Mouse (Mus musculus): ENCODE measurements around the gene Hbb-bh2. TPM values are rescaled to one million over a fixed set of nuclear protein-coding genes. Genes with fewer than 3 reads are reported as not detected.

Hbb-bh2 gene
- not detected for polyA plus RNA-seq (2015; fragmentation: Illumina TruSeq; extraction: RNeasy Lipid Tissue Mini Kit (QIAGEN cat#74804); ENCODE audit: insufficient read depth, low replicate concordance)

GRCm38 (mm10) chr7:103840268-103840667, at the start of gene Hbb-bh2:
Hbb-bh2 (minus strand) TSS chr7:103840520.

GRCm38 (mm10) chr7:103886152-103886551, 45.8 kb upstream of the Hbb-bh2 start, which contains the start of gene Olfr66:
Olfr66 (minus strand) TSS chr7:103886252.

GRCm38 (mm10) chr7:103853090-103853489, 12.8 kb upstream of the Hbb-bh2 start, which contains the start of gene Hbb-y:
Hbb-y (minus strand) TSS chr7:103853216.

GRCm38 (mm10) chr7:103843034-103843433, 2.7 kb upstream of the Hbb-bh2 start, which contains the start of gene Hbb-bh1:
Hbb-bh1 (minus strand) TSS chr7:103843164.

GRCm38 (mm10) chr7:103827808-103828207, 12.5 kb downstream of the Hbb-bh2 start, which contains the start of gene Hbb-bs:
Hbb-bs (minus strand) TSS chr7:103828096.

GRCm38 (mm10) chr7:103813766-103814165, 26.6 kb downstream of the Hbb-bh2 start, which contains the start of gene Hbb-bt:
Hbb-bt (minus strand) TSS chr7:103813996.

GRCm38 (mm10) chr7:103791721-103792120, 48.6 kb downstream of the Hbb-bh2 start, which contains the start of gene Olfr67:
Olfr67 (minus strand) TSS chr7:103791821.

Other genes starting within 250 kb of the Hbb-bh2 start
- not detected for gene Olfr619, start 239.9 kb downstream of the Hbb-bh2 start, polyA plus RNA-seq (2015; fragmentation: Illumina TruSeq; extraction: RNeasy Lipid Tissue Mini Kit (QIAGEN cat#74804); ENCODE audit: insufficient read depth, low replicate concordance)
- not detected for gene Olfr620, start 228.0 kb downstream of the Hbb-bh2 start, polyA plus RNA-seq (2015; fragmentation: Illumina TruSeq; extraction: RNeasy Lipid Tissue Mini Kit (QIAGEN cat#74804); ENCODE audit: insufficient read depth, low replicate concordance)
- gene Olfr622, start 197.8 kb downstream of the Hbb-bh2 start, polyA plus RNA-seq (2015; fragmentation: Illumina TruSeq; extraction: RNeasy Lipid Tissue Mini Kit (QIAGEN cat#74804); ENCODE audit: insufficient read depth, low replicate concordance), result not detected
- not detected for gene Olfr623, start 176.8 kb downstream of the Hbb-bh2 start, polyA plus RNA-seq (2015; fragmentation: Illumina TruSeq; extraction: RNeasy Lipid Tissue Mini Kit (QIAGEN cat#74804); ENCODE audit: insufficient read depth, low replicate concordance)
- 0.14 TPM for gene Olfr624, start 169.3 kb downstream of the Hbb-bh2 start, polyA plus RNA-seq (2015; fragmentation: Illumina TruSeq; extraction: RNeasy Lipid Tissue Mini Kit (QIAGEN cat#74804); ENCODE audit: insufficient read depth, low replicate concordance)
- gene Olfr625-ps1, start 157.8 kb downstream of the Hbb-bh2 start, polyA plus RNA-seq (2015; fragmentation: Illumina TruSeq; extraction: RNeasy Lipid Tissue Mini Kit (QIAGEN cat#74804); ENCODE audit: insufficient read depth, low replicate concordance), result not detected
- gene Olfr243, start 125.8 kb downstream of the Hbb-bh2 start, polyA plus RNA-seq (2015; fragmentation: Illumina TruSeq; extraction: RNeasy Lipid Tissue Mini Kit (QIAGEN cat#74804); ENCODE audit: insufficient read depth, low replicate concordance), result not detected
- not detected for gene Olfr628, start 110.1 kb downstream of the Hbb-bh2 start, polyA plus RNA-seq (2015; fragmentation: Illumina TruSeq; extraction: RNeasy Lipid Tissue Mini Kit (QIAGEN cat#74804); ENCODE audit: insufficient read depth, low replicate concordance)
- gene Olfr629, start 95.6 kb downstream of the Hbb-bh2 start, polyA plus RNA-seq (2015; fragmentation: Illumina TruSeq; extraction: RNeasy Lipid Tissue Mini Kit (QIAGEN cat#74804); ENCODE audit: insufficient read depth, low replicate concordance), result not detected
- not detected for gene Olfr630, start 83.2 kb downstream of the Hbb-bh2 start, polyA plus RNA-seq (2015; fragmentation: Illumina TruSeq; extraction: RNeasy Lipid Tissue Mini Kit (QIAGEN cat#74804); ENCODE audit: insufficient read depth, low replicate concordance)
- not detected for gene Olfr69, start 68.9 kb downstream of the Hbb-bh2 start, polyA plus RNA-seq (2015; fragmentation: Illumina TruSeq; extraction: RNeasy Lipid Tissue Mini Kit (QIAGEN cat#74804); ENCODE audit: insufficient read depth, low replicate concordance)
- not detected for gene Olfr68, start 60.8 kb downstream of the Hbb-bh2 start, polyA plus RNA-seq (2015; fragmentation: Illumina TruSeq; extraction: RNeasy Lipid Tissue Mini Kit (QIAGEN cat#74804); ENCODE audit: insufficient read depth, low replicate concordance)
- gene Olfr67, start 48.7 kb downstream of the Hbb-bh2 start, polyA plus RNA-seq (2015; fragmentation: Illumina TruSeq; extraction: RNeasy Lipid Tissue Mini Kit (QIAGEN cat#74804); ENCODE audit: insufficient read depth, low replicate concordance), result not detected
- gene Hbb-bt, start 26.5 kb downstream of the Hbb-bh2 start, polyA plus RNA-seq (2015; fragmentation: Illumina TruSeq; extraction: RNeasy Lipid Tissue Mini Kit (QIAGEN cat#74804); ENCODE audit: insufficient read depth, low replicate concordance), result 4,439 TPM
- gene Hbb-bs, start 12.4 kb downstream of the Hbb-bh2 start, polyA plus RNA-seq (2015; fragmentation: Illumina TruSeq; extraction: RNeasy Lipid Tissue Mini Kit (QIAGEN cat#74804); ENCODE audit: insufficient read depth, low replicate concordance), result 24,371 TPM
- gene Hbb-bh1, start 2.6 kb upstream of the Hbb-bh2 start, polyA plus RNA-seq (2015; fragmentation: Illumina TruSeq; extraction: RNeasy Lipid Tissue Mini Kit (QIAGEN cat#74804); ENCODE audit: insufficient read depth, low replicate concordance), result 0.80 TPM
- gene Hbb-y, start 12.7 kb upstream of the Hbb-bh2 start, polyA plus RNA-seq (2015; fragmentation: Illumina TruSeq; extraction: RNeasy Lipid Tissue Mini Kit (QIAGEN cat#74804); ENCODE audit: insufficient read depth, low replicate concordance), result not detected
- gene Olfr66, start 45.7 kb upstream of the Hbb-bh2 start, polyA plus RNA-seq (2015; fragmentation: Illumina TruSeq; extraction: RNeasy Lipid Tissue Mini Kit (QIAGEN cat#74804); ENCODE audit: insufficient read depth, low replicate concordance), result not detected
- gene Olfr64, start 54.0 kb upstream of the Hbb-bh2 start, polyA plus RNA-seq (2015; fragmentation: Illumina TruSeq; extraction: RNeasy Lipid Tissue Mini Kit (QIAGEN cat#74804); ENCODE audit: insufficient read depth, low replicate concordance), result not detected
- gene Olfr65, start 63.0 kb upstream of the Hbb-bh2 start, polyA plus RNA-seq (2015; fragmentation: Illumina TruSeq; extraction: RNeasy Lipid Tissue Mini Kit (QIAGEN cat#74804); ENCODE audit: insufficient read depth, low replicate concordance), result not detected
- not detected for gene Olfr631, start 88.3 kb upstream of the Hbb-bh2 start, polyA plus RNA-seq (2015; fragmentation: Illumina TruSeq; extraction: RNeasy Lipid Tissue Mini Kit (QIAGEN cat#74804); ENCODE audit: insufficient read depth, low replicate concordance)
- not detected for gene Olfr632, start 93.8 kb upstream of the Hbb-bh2 start, polyA plus RNA-seq (2015; fragmentation: Illumina TruSeq; extraction: RNeasy Lipid Tissue Mini Kit (QIAGEN cat#74804); ENCODE audit: insufficient read depth, low replicate concordance)
- gene Olfr633, start 103.9 kb upstream of the Hbb-bh2 start, polyA plus RNA-seq (2015; fragmentation: Illumina TruSeq; extraction: RNeasy Lipid Tissue Mini Kit (QIAGEN cat#74804); ENCODE audit: insufficient read depth, low replicate concordance), result not detected
- gene Olfr635, start 130.6 kb upstream of the Hbb-bh2 start, polyA plus RNA-seq (2015; fragmentation: Illumina TruSeq; extraction: RNeasy Lipid Tissue Mini Kit (QIAGEN cat#74804); ENCODE audit: insufficient read depth, low replicate concordance), result not detected
- not detected for gene Olfr638, start 158.2 kb upstream of the Hbb-bh2 start, polyA plus RNA-seq (2015; fragmentation: Illumina TruSeq; extraction: RNeasy Lipid Tissue Mini Kit (QIAGEN cat#74804); ENCODE audit: insufficient read depth, low replicate concordance)
- gene Olfr639, start 176.8 kb upstream of the Hbb-bh2 start, polyA plus RNA-seq (2015; fragmentation: Illumina TruSeq; extraction: RNeasy Lipid Tissue Mini Kit (QIAGEN cat#74804); ENCODE audit: insufficient read depth, low replicate concordance), result not detected
- not detected for gene Olfr640, start 185.1 kb upstream of the Hbb-bh2 start, polyA plus RNA-seq (2015; fragmentation: Illumina TruSeq; extraction: RNeasy Lipid Tissue Mini Kit (QIAGEN cat#74804); ENCODE audit: insufficient read depth, low replicate concordance)
- gene Olfr641, start 194.9 kb upstream of the Hbb-bh2 start, polyA plus RNA-seq (2015; fragmentation: Illumina TruSeq; extraction: RNeasy Lipid Tissue Mini Kit (QIAGEN cat#74804); ENCODE audit: insufficient read depth, low replicate concordance), result not detected
- not detected for gene Olfr642, start 212.1 kb upstream of the Hbb-bh2 start, polyA plus RNA-seq (2015; fragmentation: Illumina TruSeq; extraction: RNeasy Lipid Tissue Mini Kit (QIAGEN cat#74804); ENCODE audit: insufficient read depth, low replicate concordance)
- gene 4930516K23Rik, start 220.9 kb upstream of the Hbb-bh2 start, polyA plus RNA-seq (2015; fragmentation: Illumina TruSeq; extraction: RNeasy Lipid Tissue Mini Kit (QIAGEN cat#74804); ENCODE audit: insufficient read depth, low replicate concordance), result not detected
- gene Olfr644, start 231.3 kb upstream of the Hbb-bh2 start, polyA plus RNA-seq (2015; fragmentation: Illumina TruSeq; extraction: RNeasy Lipid Tissue Mini Kit (QIAGEN cat#74804); ENCODE audit: insufficient read depth, low replicate concordance), result not detected
- gene Olfr645, start 244.9 kb upstream of the Hbb-bh2 start, polyA plus RNA-seq (2015; fragmentation: Illumina TruSeq; extraction: RNeasy Lipid Tissue Mini Kit (QIAGEN cat#74804); ENCODE audit: insufficient read depth, low replicate concordance), result not detected

Measured in spleen, adult 10 weeks (tissue).